Mouse (Mus musculus): ENCODE results near the gene Arhgef28.

DNA sequence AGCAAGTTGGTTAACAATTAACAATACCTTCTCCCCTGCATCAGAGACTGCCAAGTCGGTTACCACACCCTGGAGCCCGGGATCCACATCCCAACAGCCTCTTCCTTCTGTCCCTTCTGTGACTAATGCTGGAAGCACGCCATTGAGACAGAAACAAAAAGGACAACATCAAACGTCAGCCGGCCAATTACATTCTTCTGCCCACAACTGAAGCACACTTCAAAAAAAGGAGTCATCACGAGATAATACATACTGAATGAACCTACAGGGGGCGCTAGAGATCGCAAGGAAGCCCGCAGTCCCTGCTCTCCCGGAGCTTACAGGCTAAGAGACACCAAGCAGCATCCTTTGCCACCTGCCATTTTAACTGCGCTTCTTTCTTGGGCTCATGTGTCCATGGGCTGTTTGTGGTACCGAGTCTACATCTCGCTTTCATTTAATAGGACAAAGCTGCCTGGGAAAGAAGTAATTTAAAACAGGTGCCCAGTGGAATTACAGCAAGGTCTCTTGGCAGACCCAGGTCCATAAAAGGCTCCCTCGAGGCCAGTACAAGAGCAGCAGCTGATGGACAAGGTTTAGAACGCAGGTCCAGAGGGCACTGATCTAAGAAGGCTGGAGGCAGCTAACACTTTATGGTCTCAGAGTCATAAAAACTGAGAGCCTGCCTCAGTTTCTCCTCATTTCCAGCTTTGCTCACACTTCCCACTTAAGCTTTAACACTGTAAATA lies 266.6 kb downstream of the Arhgef28 start:
- TF ChIP-seq CTCF (IDR thresholded peaks at IDR 0.05; ENCODE audit: low read depth, low read length) = no peak
- TF ChIP-seq TAL1 (conservative IDR thresholded peaks at IDR 0.05; ENCODE audit: low read depth, low read length) = no peak
